Mouse (Mus musculus): ENCODE data around the gene B3gat3. TPM values are rescaled to one million over a fixed set of nuclear protein-coding genes. Genes with fewer than 3 reads are reported as not detected.
A peak's percentile ranks its signal among the peaks of the same experiment; 100 is the strongest.

The B3gat3 gene
- total RNA-seq, 1 experiment from 2014 or later, result 26.8 TPM

GRCm38 (mm10) chr19:8930117-8930516 is 9.9 kb downstream of the B3gat3 start:
- ATAC-seq (replicated peaks in 1 of 2; ENCODE audit: insufficient read depth in 1 of 2, low FRiP score in 2 of 2, low TSS enrichment in 1 of 2, low read depth in 1 of 2, poor library complexity in 2 of 2, severe bottlenecking in 2 of 2), result no peak

GRCm38 (mm10) chr19:8930771-8931170 is 10.6 kb downstream of the B3gat3 start:
- ATAC-seq (replicated peaks in 1 of 2; ENCODE audit: insufficient read depth in 1 of 2, low FRiP score in 2 of 2, low TSS enrichment in 1 of 2, low read depth in 1 of 2, poor library complexity in 2 of 2, severe bottlenecking in 2 of 2), result no peak

DNA sequence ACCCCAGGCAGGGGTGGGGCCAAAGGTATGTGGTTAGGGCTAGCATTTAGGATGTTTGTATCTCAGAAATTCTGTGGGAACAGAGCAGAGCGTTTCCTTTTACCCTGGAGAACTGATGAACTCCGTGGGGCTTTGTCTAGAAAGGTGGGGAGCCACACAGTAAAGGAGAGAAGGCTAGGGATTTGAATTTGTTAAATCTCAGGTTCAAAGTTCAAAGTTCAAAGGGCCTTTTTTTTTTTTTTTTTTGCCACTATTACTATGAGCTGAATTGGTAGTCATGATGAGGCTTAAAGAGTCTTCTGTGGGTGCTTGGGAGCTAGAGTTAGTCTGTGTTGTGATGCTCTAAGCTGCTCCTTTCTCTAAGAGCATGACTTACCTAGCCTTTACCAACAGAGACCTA is 16.6 kb downstream of the B3gat3 start:
- ATAC-seq (replicated peaks in 1 of 2; ENCODE audit: insufficient read depth in 1 of 2, low FRiP score in 2 of 2, low TSS enrichment in 1 of 2, low read depth in 1 of 2, poor library complexity in 2 of 2, severe bottlenecking in 2 of 2), result no peak

DNA sequence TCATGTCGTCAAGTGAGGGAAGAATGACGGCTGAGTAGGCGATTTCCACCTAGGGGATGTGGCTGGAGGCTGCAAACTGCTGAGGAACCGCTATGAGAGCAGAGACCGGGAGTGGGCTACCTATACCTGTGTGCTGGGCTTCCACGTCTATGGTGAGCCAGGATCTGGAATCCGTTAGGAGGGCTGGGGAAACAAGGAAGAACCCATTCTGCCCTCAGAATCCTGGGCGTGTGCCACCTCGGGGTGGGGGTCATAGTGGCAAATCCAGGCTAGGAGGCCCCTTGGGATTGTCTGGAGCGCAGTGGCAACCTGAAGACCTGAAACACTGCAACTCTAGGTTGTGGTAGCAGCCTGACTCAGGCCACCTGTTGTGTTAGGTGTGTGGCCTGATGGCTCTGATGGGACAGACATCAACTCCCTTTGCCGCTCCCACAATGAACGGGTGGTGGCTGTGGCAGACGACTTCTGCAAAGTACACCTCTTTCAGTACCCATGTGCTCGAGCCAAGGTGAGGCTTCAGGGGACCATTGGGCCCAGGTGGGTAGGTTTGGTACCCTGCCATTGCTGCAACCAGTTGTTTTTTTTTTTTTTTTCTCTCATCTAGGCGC is 20.5 kb downstream of the B3gat3 start:
- no peak for ATAC-seq (replicated peaks in 1 of 2; ENCODE audit: insufficient read depth in 1 of 2, low FRiP score in 2 of 2, low TSS enrichment in 1 of 2, low read depth in 1 of 2, poor library complexity in 2 of 2, severe bottlenecking in 2 of 2)

DNA sequence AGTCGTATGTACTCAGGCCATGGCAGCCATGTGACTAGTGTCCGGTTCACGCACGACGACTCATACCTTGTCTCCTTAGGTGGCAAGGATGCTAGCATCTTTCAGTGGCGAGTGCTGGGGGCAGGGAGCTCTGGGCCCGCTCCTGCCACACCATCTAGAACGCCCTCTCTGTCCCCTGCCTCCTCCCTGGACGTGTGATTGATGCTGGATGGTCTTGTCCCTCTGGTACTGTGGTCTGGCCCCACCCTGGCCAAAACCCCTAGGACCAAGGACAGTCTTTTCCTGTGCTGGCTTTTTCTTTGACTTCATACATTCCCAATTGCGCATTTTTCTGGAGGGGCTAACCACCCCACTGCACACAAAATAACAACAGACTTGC is 21.0 kb downstream of the B3gat3 start:
- no peak for ATAC-seq (replicated peaks in 1 of 2; ENCODE audit: insufficient read depth in 1 of 2, low FRiP score in 2 of 2, low TSS enrichment in 1 of 2, low read depth in 1 of 2, poor library complexity in 2 of 2, severe bottlenecking in 2 of 2)

GRCm38 (mm10) chr19:8941515-8942217 is 21.5 kb downstream of the B3gat3 start, which contains the start of gene Mta2:
Gene Mta2, plus strand, starts transcription at chr19:8941875.
- peak; percentile 84 to 87 for ATAC-seq (replicated peaks in 1 of 2; ENCODE audit: insufficient read depth in 1 of 2, low FRiP score in 2 of 2, low TSS enrichment in 1 of 2, low read depth in 1 of 2, poor library complexity in 2 of 2, severe bottlenecking in 2 of 2)

- peak in 1 of 2 experiments; percentile 41; a peak in 2 of 4 replicates for ATAC-seq (replicated peaks in 1 of 2; ENCODE audit: insufficient read depth in 1 of 2, low FRiP score in 2 of 2, low TSS enrichment in 1 of 2, low read depth in 1 of 2, poor library complexity in 2 of 2, severe bottlenecking in 2 of 2)
Measured at GRCm38 (mm10) chr19:8942276-8942964, 22.2 kb downstream of the B3gat3 start.

DNA sequence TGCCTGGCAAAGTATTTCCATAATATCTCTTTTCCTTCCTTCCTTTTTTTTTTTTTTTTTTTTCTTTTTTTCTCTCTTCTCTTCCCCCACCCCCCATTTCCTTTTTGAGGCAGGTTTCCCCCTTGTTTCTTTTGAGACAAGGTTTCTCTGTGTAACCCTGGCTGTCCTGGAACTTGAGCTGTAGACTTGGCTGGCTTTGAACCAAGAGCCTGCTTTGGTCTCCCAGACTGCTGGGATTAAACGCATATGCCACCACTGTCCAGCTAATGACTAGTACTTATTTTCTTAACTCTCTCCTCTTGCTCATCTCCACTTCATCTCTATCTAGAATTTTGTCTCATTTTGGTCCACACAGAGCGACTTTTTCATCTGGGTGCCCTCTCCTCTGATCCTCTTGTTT is 22.9 kb downstream of the B3gat3 start:
- no peak for ATAC-seq (replicated peaks in 1 of 2; ENCODE audit: insufficient read depth in 1 of 2, low FRiP score in 2 of 2, low TSS enrichment in 1 of 2, low read depth in 1 of 2, poor library complexity in 2 of 2, severe bottlenecking in 2 of 2)

- ATAC-seq (replicated peaks in 1 of 2; ENCODE audit: insufficient read depth in 1 of 2, low FRiP score in 2 of 2, low TSS enrichment in 1 of 2, low read depth in 1 of 2, poor library complexity in 2 of 2, severe bottlenecking in 2 of 2), result no peak
Measured at GRCm38 (mm10) chr19:8944062-8944461, 23.9 kb downstream of the B3gat3 start.

GRCm38 (mm10) chr19:8944750-8945149 is 24.6 kb downstream of the B3gat3 start:
- ATAC-seq (replicated peaks in 1 of 2; ENCODE audit: insufficient read depth in 1 of 2, low FRiP score in 2 of 2, low TSS enrichment in 1 of 2, low read depth in 1 of 2, poor library complexity in 2 of 2, severe bottlenecking in 2 of 2), result no peak

- no peak for ATAC-seq (replicated peaks in 1 of 2; ENCODE audit: insufficient read depth in 1 of 2, low FRiP score in 2 of 2, low TSS enrichment in 1 of 2, low read depth in 1 of 2, poor library complexity in 2 of 2, severe bottlenecking in 2 of 2)
Measured at GRCm38 (mm10) chr19:8945251-8945650, 25.1 kb downstream of the B3gat3 start.

DNA sequence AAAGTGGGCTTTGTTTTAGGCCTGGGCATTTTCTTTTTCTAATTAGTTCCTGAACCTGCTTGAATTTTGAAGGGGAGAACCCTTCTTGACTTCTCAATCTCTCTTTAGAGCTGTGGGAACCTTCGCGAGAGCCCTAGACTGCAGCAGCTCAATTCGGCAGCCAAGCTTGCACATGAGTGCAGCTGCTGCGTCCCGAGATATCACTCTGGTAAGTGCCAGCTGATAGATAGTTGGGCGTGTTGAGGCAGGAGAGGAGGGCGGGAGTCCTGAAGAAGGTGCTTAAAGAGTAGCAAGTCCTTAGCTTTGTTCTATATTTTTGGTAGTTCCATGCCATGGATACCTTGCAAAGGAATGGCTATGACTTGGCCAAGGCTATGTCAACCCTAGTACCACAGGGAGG is 26.8 kb downstream of the B3gat3 start:
- no peak for ATAC-seq (replicated peaks in 1 of 2; ENCODE audit: insufficient read depth in 1 of 2, low FRiP score in 2 of 2, low TSS enrichment in 1 of 2, low read depth in 1 of 2, poor library complexity in 2 of 2, severe bottlenecking in 2 of 2)

GRCm38 (mm10) chr19:8950190-8950589 is 30.0 kb downstream of the B3gat3 start:
- ATAC-seq (replicated peaks in 1 of 2; ENCODE audit: insufficient read depth in 1 of 2, low FRiP score in 2 of 2, low TSS enrichment in 1 of 2, low read depth in 1 of 2, poor library complexity in 2 of 2, severe bottlenecking in 2 of 2), result no peak

DNA sequence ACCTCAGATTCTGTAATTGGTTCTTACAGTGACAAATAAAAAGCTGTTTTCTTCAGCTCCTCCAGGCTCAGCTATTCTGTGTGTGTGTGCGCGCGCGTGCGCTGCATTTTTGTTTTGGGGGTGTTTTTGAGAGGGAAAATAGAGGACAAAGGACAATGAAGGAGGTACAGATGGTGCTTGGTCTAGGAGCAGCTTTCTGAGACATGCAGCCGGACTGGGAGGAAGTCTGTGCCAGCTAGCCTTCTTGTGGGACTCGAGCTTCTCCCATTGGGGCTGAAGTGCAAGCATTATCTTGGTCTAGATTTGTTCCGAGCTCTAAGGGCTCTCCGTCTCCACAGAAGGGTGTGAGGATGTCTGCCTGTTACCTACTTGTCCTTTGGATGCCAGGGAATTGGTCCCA is 32.1 kb downstream of the B3gat3 start:
- no peak for ATAC-seq (replicated peaks in 1 of 2; ENCODE audit: insufficient read depth in 1 of 2, low FRiP score in 2 of 2, low TSS enrichment in 1 of 2, low read depth in 1 of 2, poor library complexity in 2 of 2, severe bottlenecking in 2 of 2)

DNA sequence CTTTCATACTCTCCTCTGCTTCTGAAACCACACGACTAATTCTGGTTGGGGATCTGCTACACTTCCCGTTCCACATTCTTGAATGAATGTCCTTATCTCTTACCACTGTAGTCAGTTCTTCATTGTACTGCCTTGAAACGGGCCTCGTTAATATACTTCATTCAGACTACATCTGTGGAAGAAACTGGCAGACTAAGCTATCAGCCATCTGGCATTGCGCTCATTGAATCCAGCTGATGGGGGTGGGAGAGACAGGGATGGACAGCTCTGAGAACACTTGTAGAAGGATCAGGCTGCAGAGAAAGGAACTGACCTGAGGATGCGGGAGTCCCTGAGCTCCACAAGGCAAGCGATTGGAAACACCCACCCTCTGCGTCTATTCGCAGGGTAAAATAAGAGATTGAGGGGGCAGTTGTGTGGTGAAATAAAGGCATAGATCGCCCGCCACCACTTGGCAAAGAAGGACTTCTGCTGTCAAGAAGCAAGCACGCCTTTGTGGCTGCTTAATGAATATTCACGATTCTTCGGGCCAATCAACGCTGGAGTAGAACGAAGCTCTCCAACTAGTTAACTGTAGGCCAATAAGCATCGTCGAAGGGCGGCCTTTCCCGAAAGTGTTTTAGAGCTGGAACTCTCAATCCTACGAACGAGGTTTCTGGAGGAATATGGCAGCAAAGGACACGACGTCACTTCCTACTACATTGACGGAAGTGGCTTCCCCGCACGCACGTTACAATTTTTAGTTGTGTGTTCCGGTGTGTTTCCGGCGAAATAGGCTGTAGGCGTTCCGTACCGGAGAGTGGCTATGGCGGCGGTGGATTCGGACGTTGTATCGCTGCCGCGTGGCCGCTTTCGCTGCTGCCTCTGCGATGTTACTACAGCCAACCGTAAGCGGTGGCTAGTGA is 33.2 kb downstream of the B3gat3 start, which contains the start of gene Tut1:
TSS of gene Tut1 (plus strand) at position 713 of the 905 bp plus-strand sequence.
- peak; percentile 94 to 96 for ATAC-seq (replicated peaks in 1 of 2; ENCODE audit: insufficient read depth in 1 of 2, low FRiP score in 2 of 2, low TSS enrichment in 1 of 2, low read depth in 1 of 2, poor library complexity in 2 of 2, severe bottlenecking in 2 of 2)

GRCm38 (mm10) chr19:8954171-8954570 is 34.0 kb downstream of the B3gat3 start:
- ATAC-seq (replicated peaks in 1 of 2; ENCODE audit: insufficient read depth in 1 of 2, low FRiP score in 2 of 2, low TSS enrichment in 1 of 2, low read depth in 1 of 2, poor library complexity in 2 of 2, severe bottlenecking in 2 of 2), result no peak

DNA sequence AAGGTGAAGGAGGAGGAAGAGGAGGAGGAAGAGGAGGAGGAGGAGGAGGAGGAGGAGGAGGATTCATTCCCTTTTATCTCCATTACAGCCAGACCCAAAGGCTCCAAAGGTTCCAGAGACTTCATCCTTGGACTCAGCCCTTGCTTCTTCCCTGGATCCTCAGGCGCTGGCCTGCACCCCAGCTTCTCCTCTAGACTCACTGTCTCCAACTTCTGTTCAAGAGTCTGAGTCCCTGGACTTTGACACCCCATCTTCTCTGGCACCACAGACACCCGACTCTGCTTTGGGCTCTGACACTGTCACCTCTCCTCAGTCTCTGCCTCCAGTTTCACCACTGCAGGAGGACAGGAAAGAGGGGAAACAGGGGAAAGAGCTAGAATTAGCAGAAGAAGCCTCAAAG is 42.1 kb downstream of the B3gat3 start:
- no peak for ATAC-seq (replicated peaks in 1 of 2; ENCODE audit: insufficient read depth in 1 of 2, low FRiP score in 2 of 2, low TSS enrichment in 1 of 2, low read depth in 1 of 2, poor library complexity in 2 of 2, severe bottlenecking in 2 of 2)

Data from hematopoietic stem cell, adult 5-6 weeks (primary cell).